Mouse (Mus musculus): ENCODE measurements around the gene Tpra1. TPM values are rescaled to one million over a fixed set of nuclear protein-coding genes. Genes with fewer than 3 reads are reported as not detected.

Gene Tpra1
- polyA plus RNA-seq, 1 experiment from 2014 or later, result 91.7 TPM

GRCm38 (mm10) chr6:88940090-88940916 lies 38.3 kb downstream of the Tpra1 start:
- Histone ChIP-seq H3K9ac (replicated peaks) (no peak overlapping the region), H3K4me2 (no peak overlapping the region), H3K9me3 (replicated peaks) (no peaks in the 10 kb centered on the region), H3K27ac (replicated peaks) (no peak overlapping the region), H3K36me3 (no peaks in the 10 kb centered on the region), H3K4me1 (peaks cover 75% of the 10 kb centered on the region), H3K4me3 (replicated peaks) (no peak overlapping the region), H3K27me3 (replicated peaks) (no peaks in the 10 kb centered on the region)
- ATAC-seq (ENCODE audit: low FRiP score), result no peak
- WGBS, result 75% methylated on average over 9 of the region's 9 CpGs

DNA sequence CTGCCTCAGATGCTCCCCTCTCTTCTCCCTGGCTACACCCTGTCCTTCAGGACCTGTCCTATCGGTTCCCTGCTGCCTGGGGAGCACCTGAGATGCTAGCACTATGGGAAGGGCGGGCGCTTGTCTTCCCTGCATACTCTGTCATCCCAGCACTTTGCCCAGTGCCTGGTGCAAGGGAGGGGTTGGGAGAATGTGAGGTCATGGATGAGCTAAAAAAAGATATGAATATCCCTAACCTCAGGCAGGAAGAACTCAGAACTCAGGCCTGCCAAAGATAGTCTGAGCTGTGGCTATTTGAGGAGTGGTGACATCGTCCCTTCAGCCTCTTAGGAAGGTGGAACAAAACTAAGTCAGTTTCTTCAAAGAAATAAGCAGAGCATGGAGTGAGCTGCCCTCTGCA lies 39.6 kb downstream of the Tpra1 start:
- H3K36me3 ChIP-seq, result no peaks in the 10 kb centered on the region
- H3K9ac ChIP-seq (replicated peaks), result no peak overlapping the region
- no peaks in the 10 kb centered on the region for H3K9me3 ChIP-seq (replicated peaks)
- no peak for ATAC-seq (ENCODE audit: low FRiP score)
- H3K27ac ChIP-seq (replicated peaks), result no peak overlapping the region
- no peak overlapping the region for H3K4me3 ChIP-seq (replicated peaks)
- 81% methylated on average over 4 of the region's 4 CpGs for WGBS
- H3K27me3 ChIP-seq (replicated peaks), result no peaks in the 10 kb centered on the region
- H3K4me1 ChIP-seq, result peaks cover 63% of the 10 kb centered on the region
- no peak overlapping the region for H3K4me2 ChIP-seq

DNA sequence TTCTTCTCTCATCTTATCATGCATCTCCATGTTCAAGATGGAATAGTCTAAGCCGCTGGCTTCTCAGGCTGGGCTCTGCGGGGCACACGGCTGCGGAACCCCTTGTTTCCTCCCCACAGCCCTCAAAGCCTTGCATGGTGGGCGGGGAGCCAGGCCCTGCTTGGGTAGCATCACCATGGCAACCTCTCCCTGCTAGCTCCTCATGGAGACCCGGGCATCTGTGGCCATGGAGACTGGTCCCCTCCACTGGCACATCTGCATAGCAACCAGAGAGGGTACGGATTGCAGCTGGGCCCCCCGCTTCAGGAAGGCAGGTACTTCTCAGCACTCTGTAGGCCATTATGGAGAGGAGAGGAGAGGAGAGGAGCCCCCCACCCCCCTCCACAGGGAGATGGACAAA lies 40.5 kb downstream of the Tpra1 start:
- peak overlapping the region; percentile 73 for H3K27ac ChIP-seq (replicated peaks)
- peak overlapping the region; percentile 43 for H3K4me2 ChIP-seq
- ATAC-seq (ENCODE audit: low FRiP score), result peak; percentile 81
- H3K36me3 ChIP-seq, result no peaks in the 10 kb centered on the region
- H3K4me1 ChIP-seq, result peaks cover 54% of the 10 kb centered on the region
- no peak overlapping the region for H3K9ac ChIP-seq (replicated peaks)
- H3K9me3 ChIP-seq (replicated peaks), result no peaks in the 10 kb centered on the region
- WGBS, result 9% methylated on average over 8 of the region's 8 CpGs
- H3K4me3 ChIP-seq (replicated peaks), result 0 out of 2 replicates have a peak overlapping the region, but pooled peaks have one; percentile 12
- H3K27me3 ChIP-seq (replicated peaks), result no peaks in the 10 kb centered on the region

DNA sequence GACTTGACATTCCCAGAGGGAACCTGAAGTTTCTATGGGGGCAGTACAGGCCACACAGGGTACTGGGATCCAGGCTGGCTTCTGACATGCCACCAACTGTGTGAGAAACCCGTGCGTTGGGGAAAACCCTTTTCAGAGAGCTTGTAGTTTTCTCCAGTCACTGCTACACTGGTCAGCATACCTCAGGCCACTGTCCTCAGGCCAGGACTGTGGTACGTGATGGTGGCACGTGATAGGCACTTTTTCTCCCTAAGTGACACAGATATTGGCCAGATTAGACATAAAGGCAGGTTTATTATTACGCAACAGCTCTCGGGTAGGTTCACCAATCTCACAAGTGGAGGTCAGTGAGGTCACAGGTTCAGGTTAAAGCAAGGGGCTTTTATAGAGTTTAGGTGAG lies 41.6 kb downstream of the Tpra1 start:
- Histone ChIP-seq H3K27me3 (replicated peaks) (no peaks in the 10 kb centered on the region), H3K4me2 (no peak overlapping the region), H3K4me3 (replicated peaks) (no peak overlapping the region), H3K27ac (replicated peaks) (no peak overlapping the region), H3K9me3 (replicated peaks) (no peaks in the 10 kb centered on the region), H3K4me1 (peaks cover 44% of the 10 kb centered on the region), H3K9ac (replicated peaks) (no peak overlapping the region), H3K36me3 (no peaks in the 10 kb centered on the region)
- WGBS, result 74% methylated on average over 6 of the region's 6 CpGs
- ATAC-seq (ENCODE audit: low FRiP score), result no peak

GRCm38 (mm10) chr6:88946442-88946841 lies 44.4 kb downstream of the Tpra1 start:
- H3K4me3 ChIP-seq (replicated peaks), result no peak overlapping the region
- no peak overlapping the region for H3K9ac ChIP-seq (replicated peaks)
- no peak for ATAC-seq (ENCODE audit: low FRiP score)
- no peak overlapping the region for H3K27ac ChIP-seq (replicated peaks)
- H3K36me3 ChIP-seq, result no peaks in the 10 kb centered on the region
- H3K27me3 ChIP-seq (replicated peaks), result no peaks in the 10 kb centered on the region
- H3K9me3 ChIP-seq (replicated peaks), result no peaks in the 10 kb centered on the region
- WGBS, result 65% methylated on average over 6 of the region's 6 CpGs
- peaks cover 19% of the 10 kb centered on the region for H3K4me1 ChIP-seq
- H3K4me2 ChIP-seq, result no peak overlapping the region

- no peak overlapping the region for H3K4me2 ChIP-seq
- no peaks in the 10 kb centered on the region for H3K36me3 ChIP-seq
- H3K27me3 ChIP-seq (replicated peaks), result no peaks in the 10 kb centered on the region
- no peak overlapping the region for H3K27ac ChIP-seq (replicated peaks)
- no peaks in the 10 kb centered on the region for H3K9me3 ChIP-seq (replicated peaks)
- H3K4me1 ChIP-seq, result peaks cover 8% of the 10 kb centered on the region
- no peak overlapping the region for H3K4me3 ChIP-seq (replicated peaks)
- no peak overlapping the region for H3K9ac ChIP-seq (replicated peaks)
- ATAC-seq (ENCODE audit: low FRiP score), result no peak
Observed at GRCm38 (mm10) chr6:88947771-88948170, 45.7 kb downstream of the Tpra1 start.

DNA sequence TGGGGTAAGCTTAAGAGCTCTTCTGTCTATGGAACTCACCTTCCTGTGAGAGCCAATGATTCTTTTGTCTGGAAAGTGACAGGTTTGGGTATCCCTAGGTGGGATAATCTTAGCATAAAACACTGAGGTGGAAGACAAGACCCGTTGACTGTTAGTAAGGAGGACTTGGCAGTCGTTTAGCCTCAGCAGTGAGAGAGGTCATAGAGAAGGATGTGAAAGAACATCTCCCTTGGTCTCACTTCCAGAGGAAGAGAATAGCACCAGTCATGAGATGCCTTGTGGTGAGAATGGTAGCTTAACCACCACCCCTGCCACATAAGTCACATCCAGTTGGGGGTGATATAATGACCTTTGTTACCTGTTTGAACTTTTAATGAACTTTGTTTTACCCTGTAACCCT lies 54.7 kb downstream of the Tpra1 start:
- Histone ChIP-seq H3K9me3 (replicated peaks) (no peaks in the 10 kb centered on the region), H3K27ac (replicated peaks) (no peak overlapping the region), H3K4me3 (replicated peaks) (no peak overlapping the region), H3K9ac (replicated peaks) (no peak overlapping the region), H3K4me2 (no peak overlapping the region), H3K4me1 (peaks cover 14% of the 10 kb centered on the region), H3K27me3 (replicated peaks) (no peaks in the 10 kb centered on the region), H3K36me3 (no peaks in the 10 kb centered on the region)
- 94% methylated on average over 2 of the region's 2 CpGs for WGBS
- ATAC-seq (ENCODE audit: low FRiP score), result no peak

GRCm38 (mm10) chr6:88957313-88957712 lies 55.3 kb downstream of the Tpra1 start:
- Histone ChIP-seq H3K27me3 (replicated peaks) (no peaks in the 10 kb centered on the region), H3K4me3 (replicated peaks) (no peak overlapping the region), H3K36me3 (no peaks in the 10 kb centered on the region), H3K27ac (replicated peaks) (no peak overlapping the region), H3K9me3 (replicated peaks) (no peaks in the 10 kb centered on the region), H3K4me2 (no peak overlapping the region), H3K4me1 (peaks cover 14% of the 10 kb centered on the region), H3K9ac (replicated peaks) (no peak overlapping the region)
- ATAC-seq (ENCODE audit: low FRiP score), result no peak
- 90% methylated on average over 4 of the region's 4 CpGs for WGBS

DNA sequence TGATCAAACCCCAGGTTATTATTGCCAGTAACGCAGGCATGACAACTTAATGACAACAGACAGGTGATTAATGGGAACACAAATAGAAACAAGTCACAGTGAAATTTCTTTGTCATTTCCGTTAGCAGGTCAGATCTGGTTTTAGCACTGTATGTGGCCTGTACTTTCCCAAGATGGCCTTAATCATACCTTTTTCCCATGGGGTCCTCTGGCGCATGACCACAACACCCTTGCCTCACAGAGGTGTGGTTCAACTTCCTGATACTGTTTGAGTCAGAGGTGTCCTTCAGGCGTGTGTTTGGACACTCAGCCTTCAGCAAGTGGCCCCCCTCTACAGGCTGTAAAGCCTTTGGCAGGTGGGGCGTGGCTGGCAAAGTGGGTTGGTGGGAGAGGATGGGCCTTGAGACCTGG lies 55.8 kb downstream of the Tpra1 start:
- Histone ChIP-seq H3K27ac (replicated peaks) (no peak overlapping the region), H3K36me3 (no peaks in the 10 kb centered on the region), H3K27me3 (replicated peaks) (no peaks in the 10 kb centered on the region), H3K4me1 (peaks cover 14% of the 10 kb centered on the region), H3K4me3 (replicated peaks) (no peak overlapping the region), H3K9ac (replicated peaks) (no peak overlapping the region), H3K4me2 (no peak overlapping the region), H3K9me3 (replicated peaks) (no peaks in the 10 kb centered on the region)
- ATAC-seq (ENCODE audit: low FRiP score), result no peak
- 87% methylated on average over 5 of the region's 5 CpGs for WGBS

- Histone ChIP-seq H3K27ac (replicated peaks) (no peak overlapping the region), H3K4me2 (no peak overlapping the region), H3K4me1 (peaks cover 14% of the 10 kb centered on the region), H3K9ac (replicated peaks) (no peak overlapping the region), H3K36me3 (no peaks in the 10 kb centered on the region), H3K27me3 (replicated peaks) (no peaks in the 10 kb centered on the region), H3K9me3 (replicated peaks) (no peaks in the 10 kb centered on the region), H3K4me3 (replicated peaks) (no peak overlapping the region)
- ATAC-seq (ENCODE audit: low FRiP score), result no peak
- WGBS, result 78% methylated on average over 2 of the region's 2 CpGs
Observed at GRCm38 (mm10) chr6:88958305-88958704, 56.3 kb downstream of the Tpra1 start.

DNA sequence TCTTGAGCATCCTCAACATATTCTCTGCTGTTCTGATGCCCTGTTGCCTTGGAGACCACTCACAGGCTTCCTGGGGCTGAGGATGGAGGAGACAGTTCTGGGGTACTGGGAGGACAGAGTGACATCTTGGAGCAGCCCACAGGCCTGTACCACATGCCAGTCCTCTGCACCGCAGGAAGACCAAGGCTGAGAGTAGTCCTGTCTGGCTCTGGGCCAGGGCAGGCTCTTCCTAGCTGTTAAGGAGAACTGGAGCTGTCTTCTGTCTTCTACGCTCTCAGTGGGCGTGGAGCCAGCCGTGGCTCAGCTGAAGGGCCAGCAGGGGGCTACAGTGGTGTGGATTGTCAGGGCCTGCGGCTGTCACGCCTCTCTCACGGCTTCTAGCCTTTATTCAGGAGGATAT lies 57.8 kb downstream of the Tpra1 start:
- 8% methylated on average over 7 of the region's 7 CpGs for WGBS
- ATAC-seq (ENCODE audit: low FRiP score), result peak; percentile 65; the same call in 1 of the 2 replicates
- H3K27ac ChIP-seq (replicated peaks), result no peak overlapping the region
- peaks cover 14% of the 10 kb centered on the region for H3K4me1 ChIP-seq
- no peaks in the 10 kb centered on the region for H3K27me3 ChIP-seq (replicated peaks)
- H3K4me3 ChIP-seq (replicated peaks), result no peak overlapping the region
- H3K4me2 ChIP-seq, result no peak overlapping the region
- no peaks in the 10 kb centered on the region for H3K9me3 ChIP-seq (replicated peaks)
- no peaks in the 10 kb centered on the region for H3K36me3 ChIP-seq
- H3K9ac ChIP-seq (replicated peaks), result no peak overlapping the region

DNA sequence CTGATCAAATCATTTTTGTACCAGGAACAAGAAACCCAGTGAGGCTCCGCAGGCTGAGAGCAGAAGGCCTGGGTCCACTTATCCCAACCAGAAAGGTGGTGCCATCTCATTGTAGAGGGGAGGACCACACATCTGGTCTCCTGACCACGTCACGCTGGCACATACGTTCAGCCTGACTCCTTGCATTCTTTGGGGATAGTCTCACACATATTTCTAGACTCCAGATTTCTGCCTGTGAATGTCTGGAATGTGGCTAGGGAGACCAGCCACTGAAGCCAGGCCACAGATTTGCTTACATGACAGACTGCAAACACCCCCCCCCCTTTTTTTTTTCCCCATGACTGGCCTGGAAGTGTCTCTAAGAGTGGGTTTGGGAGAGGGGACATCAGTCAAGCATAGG lies 58.9 kb downstream of the Tpra1 start:
- 92% methylated on average over 4 of the region's 4 CpGs for WGBS

More for the DNA sequence above, 58.9 kb downstream of the Tpra1 start:
- no peaks in the 10 kb centered on the region for H3K9me3 ChIP-seq (replicated peaks)
- H3K27ac ChIP-seq (replicated peaks), result no peak overlapping the region
- no peaks in the 10 kb centered on the region for H3K27me3 ChIP-seq (replicated peaks)
- no peak overlapping the region for H3K4me3 ChIP-seq (replicated peaks)
- H3K4me2 ChIP-seq, result no peak overlapping the region
- H3K36me3 ChIP-seq, result no peaks in the 10 kb centered on the region
- H3K9ac ChIP-seq (replicated peaks), result no peak overlapping the region
- no peak for ATAC-seq (ENCODE audit: low FRiP score)
- H3K4me1 ChIP-seq, result peaks cover 23% of the 10 kb centered on the region
